Mouse (Mus musculus) forebrain, embryonic 10.5 days (tissue): ENCODE data around the gene Phf20. TPM values are rescaled to one million over a fixed set of nuclear protein-coding genes. Genes with fewer than 3 reads are reported as not detected.

Source experiments
- DNase-seq: peaks from one replicate; pipeline ENCODE4 v3.0.0-alpha.2; 2017; ENCODE audit warnings: low spot score; ENCODE audit errors: extremely low spot score
- H3K27ac ChIP-seq: fragments of 300-500 bp; sonication (generic); 2 replicates; pipeline ENCODE4 v1.5.1; 2016; ENCODE audit warnings: mild to moderate bottlenecking
- H3K27me3 ChIP-seq: fragments of 300-500 bp; sonication (generic); 2 replicates; pipeline ENCODE4 v1.6.1; 2016; ENCODE audit warnings: mild to moderate bottlenecking; ENCODE audit not compliant: poor library complexity, severe bottlenecking
- H3K36me3 ChIP-seq: fragments of 300-500 bp; sonication (generic); replicated peaks from 2 replicates; pipeline ENCODE4 v1.6.1; 2016; ENCODE audit warnings: mild to moderate bottlenecking, moderate library complexity
- H3K4me1 ChIP-seq: fragments of 300-500 bp; sonication (generic); 2 replicates; pipeline ENCODE4 v1.6.1; 2016
- H3K4me3 ChIP-seq: fragments of 300-500 bp; sonication (generic); 2 replicates; pipeline ENCODE4 v1.5.1; 2016; ENCODE audit warnings: mild to moderate bottlenecking, moderate library complexity
- H3K9me3 ChIP-seq: fragments of 300-500 bp; sonication (generic); 2 replicates; pipeline ENCODE4 v1.6.1; 2016; ENCODE audit warnings: mild to moderate bottlenecking, moderate library complexity
- WGBS: fragments of 180-500 bp; shearing (Covaris S2); methylation state at CpG from one replicate; pipeline ENCODE4 v1.1.7; 2016; 5-methylcytosine and 5-hydroxymethylcytosine counted together
- polyA plus RNA-seq: library from polyadenylated mRNA; unstranded; fragments of >200 nt; fragmentation: Nextera tagmentation; extraction: Ambion mirVana; gene quantifications from 2 replicates; pipeline ENCODE4 v1.2.1, GENCODE M21; 2016

Gene Phf20
- polyA plus RNA-seq, 1 experiment from 2014 or later = 71.6 TPM

DNA sequence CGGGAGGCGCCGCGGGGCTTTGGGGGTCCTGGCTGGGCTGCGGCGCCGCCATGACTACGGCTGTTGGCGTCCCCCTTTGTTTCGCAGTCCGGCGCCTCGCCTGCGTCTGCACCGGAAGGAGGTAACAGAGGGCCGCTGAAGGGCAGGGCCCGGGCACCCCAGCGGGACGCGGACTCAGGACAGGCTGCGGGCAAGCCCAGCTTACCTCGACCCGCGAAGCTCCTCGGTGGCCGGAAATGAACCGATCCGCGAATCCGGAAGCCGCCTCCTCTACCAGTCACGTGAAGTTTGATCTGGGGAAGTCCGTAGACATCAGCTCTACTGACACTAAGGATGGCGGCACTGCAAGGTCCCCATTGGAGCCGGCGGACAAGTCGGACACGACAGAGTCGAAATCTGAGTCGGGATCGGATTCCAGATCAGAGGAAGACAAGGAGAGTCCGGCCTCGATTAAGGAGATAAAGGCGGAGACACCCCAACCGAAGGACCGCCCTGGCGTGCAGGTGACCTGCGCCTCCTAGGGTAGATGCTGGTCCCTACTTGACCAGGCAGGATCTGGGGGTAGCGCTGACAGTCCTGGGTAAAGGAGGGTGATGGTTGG lies 116.1 kb downstream of the Phf20 start, which contains the start of the genes Cnbd2 and Scand1:
TSS of gene Cnbd2 (plus strand) at position 3 of the 601 bp plus-strand sequence.
TSS of gene Scand1 (minus strand) at position 408 of the 601 bp plus-strand sequence.
- peak; percentile 90 for DNase-seq
- Histone ChIP-seq H3K9me3 (no peaks in the 10 kb centered on the region), H3K27ac (peak within 1 kb of the TSS; percentile 97), H3K36me3 (peaks cover 48% of the 10 kb centered on the region), H3K4me3 (peak within 1 kb of the TSS; percentile 86), H3K4me1 (peaks cover 25% of the 10 kb centered on the region), H3K27me3 (no peaks in the 10 kb centered on the region)
- WGBS = under 1% methylated on average over 49 of the region's 49 CpGs

DNA sequence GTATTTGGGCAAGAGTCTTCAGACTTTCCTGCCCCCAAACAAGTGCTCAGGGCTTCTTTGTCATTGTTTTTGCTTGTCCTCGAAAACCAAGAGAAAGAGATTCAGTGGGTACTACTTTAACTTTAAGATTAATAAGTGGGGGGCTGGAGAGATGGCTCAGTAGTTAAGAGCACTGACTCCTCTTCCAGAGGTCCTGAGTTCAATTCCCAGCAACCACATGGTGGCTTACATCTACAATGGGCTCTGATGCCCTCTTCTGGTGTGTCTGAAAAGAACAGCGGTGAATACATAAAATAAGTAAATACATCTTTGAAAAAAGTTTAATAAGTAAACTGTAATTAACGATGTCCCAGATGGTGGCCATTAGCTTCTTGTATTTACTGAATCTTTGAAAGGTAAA lies 116.9 kb downstream of the Phf20 start:
- Histone ChIP-seq H3K9me3 (no peaks in the 10 kb centered on the region), H3K4me1 (peaks cover 25% of the 10 kb centered on the region), H3K27ac (peak overlapping the region; percentile 97), H3K27me3 (no peaks in the 10 kb centered on the region), H3K36me3 (peaks cover 40% of the 10 kb centered on the region), H3K4me3 (peak overlapping the region; percentile 86)
- 50% methylated on average over 3 of the region's 3 CpGs for WGBS
- DNase-seq = no peak

DNA sequence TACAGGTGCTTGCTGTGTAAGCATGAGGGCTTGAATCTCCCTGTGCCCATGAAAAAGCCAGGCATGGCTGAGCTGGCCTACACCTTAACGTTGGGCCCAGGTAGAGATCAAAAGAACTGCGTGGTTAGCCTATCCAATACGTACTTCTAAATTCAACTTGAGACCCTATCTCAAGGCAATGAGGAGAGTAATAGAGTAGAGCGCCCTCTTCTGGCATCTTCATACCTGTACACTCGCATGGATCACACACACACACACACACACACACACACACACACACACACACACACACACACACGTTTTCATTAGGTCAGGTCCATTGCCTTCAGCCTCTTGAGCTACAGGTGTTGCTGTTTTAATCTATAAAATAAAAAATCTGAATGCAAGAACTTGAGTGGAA lies 118.5 kb downstream of the Phf20 start:
- peaks cover 25% of the 10 kb centered on the region for H3K4me1 ChIP-seq
- no peak overlapping the region for H3K27ac ChIP-seq
- H3K4me3 ChIP-seq = no peak overlapping the region
- H3K36me3 ChIP-seq = peaks cover 30% of the 10 kb centered on the region
- 92% methylated on average over 6 of the region's 6 CpGs for WGBS
- no peaks in the 10 kb centered on the region for H3K27me3 ChIP-seq
- DNase-seq = no peak
- H3K9me3 ChIP-seq = no peaks in the 10 kb centered on the region

DNA sequence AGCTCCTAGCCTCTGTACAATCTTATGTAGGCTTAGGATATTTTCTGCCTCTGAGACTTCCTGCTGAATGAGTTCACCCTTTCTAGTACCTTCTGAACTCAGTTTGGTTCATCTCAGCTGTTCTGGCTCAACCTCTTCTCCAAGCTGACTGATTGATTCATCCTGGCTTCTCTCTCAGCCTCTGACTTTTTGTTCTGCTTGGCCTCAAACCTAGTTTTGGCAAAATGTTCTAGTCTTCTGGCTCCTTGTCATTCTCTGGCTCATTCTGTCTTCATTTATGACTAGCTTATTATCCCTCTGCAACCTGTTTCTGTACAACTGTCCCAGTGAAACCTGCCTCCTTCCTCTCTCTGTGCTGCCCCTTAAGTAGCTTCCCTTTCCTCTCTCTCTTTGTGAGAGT lies 122.2 kb downstream of the Phf20 start:
- peaks cover 23% of the 10 kb centered on the region for H3K36me3 ChIP-seq
- no peak for DNase-seq
- peaks cover 4% of the 10 kb centered on the region; the same call in 1 of the 2 replicates for H3K4me1 ChIP-seq
- no peak overlapping the region for H3K27ac ChIP-seq
- no peaks in the 10 kb centered on the region for H3K27me3 ChIP-seq
- no peaks in the 10 kb centered on the region; the same call in 1 of the 2 replicates for H3K9me3 ChIP-seq
- H3K4me3 ChIP-seq = no peak overlapping the region

DNA sequence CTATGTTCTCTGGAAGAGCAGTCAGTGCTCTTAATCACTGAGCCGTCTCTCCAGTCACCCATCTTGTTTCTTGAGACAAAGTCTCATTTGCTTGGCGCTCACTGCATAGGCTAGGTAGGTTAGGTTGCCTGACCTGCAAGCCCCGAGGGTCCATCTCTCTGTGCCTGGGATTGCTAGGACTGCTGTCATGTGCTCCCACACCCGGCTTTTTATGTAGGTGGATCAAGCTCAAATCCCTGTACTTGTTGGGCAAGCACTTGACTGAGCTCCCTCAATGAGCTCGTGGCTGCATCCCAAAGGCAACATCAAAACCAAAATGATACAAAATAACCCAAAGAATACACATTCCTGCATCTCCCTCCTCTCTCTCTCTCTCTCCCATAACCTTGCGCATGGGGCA lies 125.3 kb downstream of the Phf20 start:
- no peaks in the 10 kb centered on the region; the same call in 1 of the 2 replicates for H3K9me3 ChIP-seq
- H3K27me3 ChIP-seq = no peaks in the 10 kb centered on the region
- WGBS = 85% methylated on average over 6 of the region's 6 CpGs
- H3K27ac ChIP-seq = no peak overlapping the region
- H3K36me3 ChIP-seq = peaks cover 6% of the 10 kb centered on the region; the same call in 1 of the 2 replicates
- peaks cover 8% of the 10 kb centered on the region; the same call in 1 of the 2 replicates for H3K4me1 ChIP-seq
- no peak for DNase-seq
- no peak overlapping the region for H3K4me3 ChIP-seq

DNA sequence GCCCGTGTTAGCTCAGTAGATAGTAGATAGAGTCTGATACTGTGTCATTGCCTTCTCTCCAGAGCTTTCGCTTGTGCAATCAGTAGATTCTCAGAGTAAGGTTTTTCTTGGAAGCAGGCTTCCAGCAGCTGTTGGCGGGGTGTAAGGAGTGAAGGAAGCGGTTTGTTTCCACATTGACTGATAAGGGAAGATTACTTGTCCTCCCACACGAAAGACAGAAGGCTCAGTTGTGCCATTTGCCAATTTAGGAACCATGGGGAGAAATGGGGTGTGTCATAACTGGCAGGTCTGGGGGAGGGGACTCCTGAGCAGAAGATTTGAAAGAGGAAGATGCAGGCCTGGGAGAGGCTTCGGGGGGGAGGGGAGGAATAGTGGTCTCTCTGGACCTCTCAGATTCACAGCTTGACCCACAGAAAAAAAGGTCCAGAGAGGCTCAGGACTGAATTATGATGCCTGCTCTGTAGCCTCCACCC lies 127.9 kb downstream of the Phf20 start:
- Histone ChIP-seq H3K4me1 (peaks cover 8% of the 10 kb centered on the region; the same call in 1 of the 2 replicates), H3K4me3 (no peak overlapping the region), H3K27ac (no peak overlapping the region), H3K9me3 (no peaks in the 10 kb centered on the region; the same call in 1 of the 2 replicates), H3K27me3 (no peaks in the 10 kb centered on the region), H3K36me3 (peaks cover 6% of the 10 kb centered on the region; the same call in 1 of the 2 replicates)
- WGBS = 81% methylated on average over 6 of the region's 6 CpGs
- DNase-seq = no peak

DNA sequence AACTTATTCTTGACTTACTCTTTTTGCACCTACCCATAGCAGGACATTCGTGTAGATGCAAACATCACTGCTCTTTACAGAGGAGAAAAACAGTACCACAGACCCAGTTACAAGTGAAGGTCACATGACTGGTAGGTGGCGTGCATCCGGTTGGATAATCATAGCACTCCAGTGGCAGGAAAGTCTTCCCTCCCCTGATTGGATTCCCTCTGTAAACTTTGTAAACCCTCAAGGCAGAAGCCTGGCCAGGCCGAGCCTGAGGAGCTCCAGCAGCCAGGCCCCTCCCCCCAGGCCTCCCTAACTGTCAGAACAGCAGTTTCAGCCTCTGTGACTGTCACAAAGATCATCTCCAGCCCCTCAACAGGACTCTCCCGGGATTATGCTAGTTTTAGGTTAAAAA lies 128.4 kb downstream of the Phf20 start:
- Histone ChIP-seq H3K4me3 (no peak overlapping the region), H3K4me1 (peaks cover 8% of the 10 kb centered on the region; the same call in 1 of the 2 replicates), H3K9me3 (no peaks in the 10 kb centered on the region; the same call in 1 of the 2 replicates), H3K27me3 (no peaks in the 10 kb centered on the region), H3K36me3 (peaks cover 6% of the 10 kb centered on the region; the same call in 1 of the 2 replicates), H3K27ac (no peak overlapping the region)
- DNase-seq = no peak
- 48% methylated on average over 5 of the region's 5 CpGs for WGBS

DNA sequence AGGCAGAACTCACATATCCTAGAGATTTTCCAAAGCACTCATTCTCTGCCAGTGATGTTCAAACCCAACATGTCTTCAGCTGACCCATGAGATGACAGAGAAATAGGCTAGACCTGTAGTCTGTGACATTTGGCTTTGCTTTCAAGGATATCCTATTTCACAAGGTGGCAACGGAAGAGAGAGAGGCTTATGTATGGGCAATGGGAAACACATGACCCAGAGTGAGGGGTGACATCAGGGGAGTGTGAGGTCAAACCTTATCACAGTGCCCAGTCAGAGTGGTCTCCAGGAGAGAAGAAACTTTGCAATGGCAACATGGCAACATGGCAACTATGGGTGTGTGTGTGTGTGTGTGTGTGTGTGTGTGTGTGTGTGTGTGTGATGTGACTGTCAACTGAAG lies 134.4 kb downstream of the Phf20 start:
- no peak overlapping the region for H3K4me3 ChIP-seq
- WGBS = 61% methylated on average over 1 of the region's 1 CpGs
- no peaks in the 10 kb centered on the region for H3K36me3 ChIP-seq
- H3K9me3 ChIP-seq = no peaks in the 10 kb centered on the region
- no peak overlapping the region for H3K27ac ChIP-seq
- H3K27me3 ChIP-seq = no peaks in the 10 kb centered on the region
- H3K4me1 ChIP-seq = no peaks in the 10 kb centered on the region
- no peak for DNase-seq

DNA sequence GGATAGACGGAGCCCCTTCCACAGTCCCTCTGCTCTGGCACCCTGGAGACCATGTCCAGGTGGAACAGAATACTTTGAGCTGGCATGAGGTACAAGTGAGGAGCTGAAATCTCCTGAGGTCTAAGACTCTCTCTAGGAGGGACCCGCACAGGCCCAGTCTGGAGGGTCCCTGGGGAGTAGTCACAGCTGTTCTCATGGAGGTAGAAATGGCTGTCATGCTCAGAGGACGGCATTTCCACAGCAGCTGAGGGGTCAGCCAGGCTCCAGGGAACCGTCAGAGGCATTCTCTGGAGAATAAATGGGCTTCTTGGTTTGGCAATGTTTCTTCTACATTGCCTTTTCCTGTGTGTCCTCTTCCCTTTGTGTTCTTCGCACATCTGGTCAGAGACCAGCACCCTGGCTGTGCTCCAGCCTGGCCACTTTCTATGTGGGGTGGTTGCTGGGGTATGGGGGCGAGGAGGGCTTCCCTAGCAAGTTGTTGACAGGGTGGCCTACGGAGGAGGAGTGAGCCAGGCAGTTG lies 135.2 kb downstream of the Phf20 start:
- Histone ChIP-seq H3K27ac (no peak overlapping the region), H3K4me1 (no peaks in the 10 kb centered on the region), H3K4me3 (no peak overlapping the region), H3K9me3 (no peaks in the 10 kb centered on the region), H3K27me3 (no peaks in the 10 kb centered on the region), H3K36me3 (no peaks in the 10 kb centered on the region)
- 85% methylated on average over 7 of the region's 7 CpGs for WGBS
- DNase-seq = no peak

DNA sequence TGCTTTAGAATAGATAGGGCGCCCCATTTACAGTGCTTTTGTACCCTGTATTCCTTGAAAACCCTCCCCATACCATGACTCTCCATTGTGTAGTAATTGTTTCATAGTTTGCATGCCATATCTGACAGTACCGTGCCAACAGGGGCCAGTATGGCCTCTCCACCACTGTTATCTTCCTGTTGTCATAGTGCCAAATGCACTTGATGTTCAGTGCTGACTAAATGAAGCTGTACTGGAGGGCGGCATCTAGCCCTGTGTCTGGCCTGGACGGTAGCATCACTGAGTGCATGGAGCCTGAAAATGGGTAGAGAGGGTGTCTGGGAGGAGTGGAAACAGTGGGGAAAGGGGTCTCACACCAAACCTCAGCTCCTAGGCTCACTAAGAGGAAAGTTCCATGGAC lies 143.8 kb downstream of the Phf20 start:
- WGBS = 91% methylated on average over 4 of the region's 4 CpGs
- no peaks in the 10 kb centered on the region for H3K27me3 ChIP-seq
- no peak for DNase-seq
- no peaks in the 10 kb centered on the region for H3K9me3 ChIP-seq
- no peak overlapping the region for H3K27ac ChIP-seq
- H3K4me1 ChIP-seq = peaks cover 6% of the 10 kb centered on the region
- no peak overlapping the region for H3K4me3 ChIP-seq
- no peaks in the 10 kb centered on the region for H3K36me3 ChIP-seq

DNA sequence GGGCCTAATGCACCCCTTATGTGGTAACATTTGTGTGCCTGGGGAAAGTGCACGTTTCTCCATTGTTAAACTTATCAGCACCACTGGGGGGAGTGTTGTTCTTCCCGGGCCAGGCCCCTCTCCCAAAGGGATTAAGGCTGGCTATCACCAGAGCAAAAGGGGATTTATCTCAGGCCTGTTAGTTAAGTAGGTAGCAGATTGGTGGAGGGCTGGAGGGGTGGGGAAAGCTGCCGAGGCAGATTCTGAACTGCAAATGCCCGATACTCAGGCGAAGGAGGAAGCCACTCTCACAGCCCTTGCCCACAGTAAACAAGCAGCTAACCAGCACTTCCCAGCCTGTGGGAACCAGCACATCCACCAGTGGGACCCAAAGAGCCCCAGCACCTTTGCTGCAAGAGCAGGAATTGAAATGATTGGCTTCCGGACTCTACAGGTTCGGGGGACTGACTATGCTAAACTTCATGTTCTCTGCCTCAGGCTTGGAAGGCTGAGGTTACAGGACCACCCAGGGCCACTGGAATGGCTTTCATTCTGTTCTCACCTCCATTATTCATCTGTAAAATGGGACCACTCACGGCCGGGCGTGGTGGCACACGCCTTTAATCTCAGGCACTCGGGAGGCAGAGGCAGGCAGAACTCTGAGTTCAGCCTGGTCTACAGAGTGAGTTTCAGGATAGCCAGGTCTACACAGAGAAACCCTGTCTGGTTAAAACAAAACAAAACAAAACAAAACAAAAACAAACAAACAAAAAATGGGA lies 148.7 kb downstream of the Phf20 start:
- WGBS = 55% methylated on average over 12 of the region's 12 CpGs
- Histone ChIP-seq H3K4me1 (peaks cover 8% of the 10 kb centered on the region), H3K9me3 (no peaks in the 10 kb centered on the region), H3K4me3 (no peak overlapping the region), H3K36me3 (no peaks in the 10 kb centered on the region), H3K27ac (peak overlapping the region; percentile 41; the same call in 1 of the 2 replicates), H3K27me3 (no peaks in the 10 kb centered on the region)
- DNase-seq = no peak

DNA sequence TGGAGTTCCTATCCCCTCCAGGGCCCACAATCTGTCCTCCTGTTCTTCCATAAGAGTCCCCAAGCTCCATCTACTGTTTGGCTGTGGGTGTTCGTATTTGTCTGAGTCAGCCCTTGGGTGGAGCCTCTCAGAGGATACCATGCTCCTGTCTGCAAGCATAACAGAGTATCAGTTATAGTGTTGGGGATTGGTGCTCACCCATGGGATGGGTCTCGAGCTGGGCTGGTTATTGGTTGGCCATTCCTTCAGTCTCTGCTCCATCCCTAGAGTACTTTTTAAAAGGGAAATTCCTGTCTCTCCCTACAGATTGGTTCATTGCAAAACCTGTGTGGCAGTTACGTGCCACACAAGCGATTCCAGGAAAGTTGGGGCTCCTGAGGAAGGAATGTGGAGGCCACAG lies 152.5 kb downstream of the Phf20 start:
- H3K36me3 ChIP-seq = no peaks in the 10 kb centered on the region
- no peaks in the 10 kb centered on the region for H3K9me3 ChIP-seq
- 86% methylated on average over 4 of the region's 4 CpGs for WGBS
- H3K4me1 ChIP-seq = peaks cover 8% of the 10 kb centered on the region
- no peak for DNase-seq
- no peak overlapping the region for H3K27ac ChIP-seq
- H3K4me3 ChIP-seq = no peak overlapping the region
- no peaks in the 10 kb centered on the region for H3K27me3 ChIP-seq
